Mouse (Mus musculus): ENCODE data around the gene Wdr25. TPM values are rescaled to one million over a fixed set of nuclear protein-coding genes. Genes with fewer than 3 reads are reported as not detected.

Gene Wdr25
- polyA plus RNA-seq (2015; fragmentation: Nextera tagmentation; extraction: Ambion mirVana): 3.3 and 3.6 TPM in 2 replicates

GRCm38 (mm10) chr12:108892989-108893714 is at the start of gene Wdr25:
Wdr25 (plus strand) TSS chr12:108893631.

GRCm38 (mm10) chr12:108893715-108894431 is 442 bp downstream of the Wdr25 start, which contains the start of gene Wars:
Wars (minus strand) TSS chr12:108894174.

GRCm38 (mm10) chr12:109068167-109068653 is 174.8 kb downstream of the Wdr25 start, which contains the start of gene Begain:
Begain (minus strand) TSS chr12:109068217.

Other genes starting within 250 kb of the Wdr25 start
- gene Degs2, start 191.3 kb upstream of the Wdr25 start, polyA plus RNA-seq (2015; fragmentation: Nextera tagmentation; extraction: Ambion mirVana): 1.5 and 1.6 TPM in 2 replicates
- gene Yy1, start 100.7 kb upstream of the Wdr25 start, polyA plus RNA-seq (2015; fragmentation: Nextera tagmentation; extraction: Ambion mirVana): 8.9 and 10.5 TPM in 2 replicates
- gene Slc25a29, start 57.7 kb upstream of the Wdr25 start, polyA plus RNA-seq (2015; fragmentation: Nextera tagmentation; extraction: Ambion mirVana): 17.7 and 18.4 TPM in 2 replicates
- gene Slc25a47, start 57.6 kb upstream of the Wdr25 start, polyA plus RNA-seq (2015; fragmentation: Nextera tagmentation; extraction: Ambion mirVana): 6.4 and 6.8 TPM in 2 replicates
- gene Wars, start 543 bp downstream of the Wdr25 start, polyA plus RNA-seq (2015; fragmentation: Nextera tagmentation; extraction: Ambion mirVana): 89.3 and 92.6 TPM in 2 replicates
- gene Begain, start 174.6 kb downstream of the Wdr25 start, polyA plus RNA-seq (2015; fragmentation: Nextera tagmentation; extraction: Ambion mirVana): 37.3 and 41.4 TPM in 2 replicates